Mouse (Mus musculus): ENCODE results near the gene Lrch2. TPM values are rescaled to one million over a fixed set of nuclear protein-coding genes. Genes with fewer than 3 reads are reported as not detected.
"Not testable (repeated sequence)": the region's sequence is repeated elsewhere in the genome, so short reads cannot be mapped to it uniquely, and the experiment has no call there.

The Lrch2 gene
- not detected in 2 replicates for polyA plus RNA-seq (2012)

- no peak for TF ChIP-seq GATA1 (IDR thresholded peaks at IDR 0.05; ENCODE audit: low read length)
Observed at GRCm38 (mm10) chrX:147553421-147554201, at the start of gene Lrch2. Gene Lrch2, minus strand, starts transcription at chrX:147554081.

DNA sequence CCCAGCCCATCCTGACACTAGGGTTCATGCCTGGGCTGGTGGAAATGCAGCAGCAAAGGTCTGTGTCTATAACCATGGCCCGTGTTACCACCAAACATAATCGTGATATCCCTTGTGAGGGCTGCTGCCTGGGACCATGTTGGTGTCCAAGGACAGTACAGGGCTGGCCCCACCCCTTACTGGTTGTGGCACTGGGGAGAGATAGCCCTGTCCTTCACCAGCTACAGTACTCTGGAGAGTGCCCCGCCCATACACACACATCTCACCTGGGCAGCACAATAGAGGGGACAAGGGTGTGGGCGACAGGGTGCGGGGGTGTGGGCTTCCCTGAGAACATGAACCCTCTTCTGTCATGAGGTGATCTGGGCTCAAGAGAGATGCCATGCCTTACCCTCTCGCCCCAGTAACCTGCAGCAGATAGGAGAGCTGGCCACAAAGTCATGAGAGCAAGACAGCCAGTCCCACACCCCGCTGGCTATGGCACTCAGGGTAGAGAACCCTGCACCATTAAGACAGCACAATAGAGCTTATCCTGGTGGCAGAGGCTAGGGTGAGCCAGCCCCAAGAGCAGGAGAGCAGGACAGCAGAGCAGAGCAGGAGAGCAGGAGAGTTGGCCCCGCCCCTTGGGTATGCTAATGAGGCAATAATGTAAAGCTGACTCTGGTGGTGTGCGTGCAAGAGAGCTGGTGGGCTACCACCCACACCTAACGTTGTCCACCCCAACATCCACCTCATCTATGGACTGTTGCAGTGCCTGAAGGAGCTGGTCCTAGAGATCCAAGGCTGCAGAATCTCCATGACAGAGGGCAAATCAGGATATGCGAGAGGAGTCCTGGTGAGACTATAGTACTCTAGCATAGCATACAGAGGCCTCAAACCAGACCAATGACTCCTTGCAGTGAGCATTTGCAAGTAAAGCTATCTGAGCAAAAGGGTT lies 12.7 kb downstream of the Lrch2 start:
- TF ChIP-seq GATA1 (IDR thresholded peaks at IDR 0.05; ENCODE audit: low read length): no peak

DNA sequence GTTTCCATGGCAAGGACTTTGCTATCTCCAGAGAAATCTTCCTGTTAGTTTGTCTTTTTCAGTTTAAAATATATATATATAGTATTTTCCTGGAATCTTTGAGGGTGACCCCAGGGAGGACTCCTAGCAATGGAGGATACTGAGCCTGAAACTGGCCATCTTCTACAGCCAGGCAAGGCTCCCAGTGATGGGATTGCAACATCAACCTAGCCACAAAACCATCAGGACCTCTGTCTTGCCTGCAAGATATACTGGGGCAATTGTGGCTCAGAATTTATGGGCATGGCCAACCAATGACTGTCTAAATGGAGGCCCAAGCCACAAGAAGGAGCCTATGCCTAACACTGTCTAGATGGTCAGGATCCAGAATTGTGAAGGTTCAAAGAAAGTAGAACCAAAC lies 15.5 kb downstream of the Lrch2 start:
- no peak for TF ChIP-seq GATA1 (IDR thresholded peaks at IDR 0.05; ENCODE audit: low read length)

DNA sequence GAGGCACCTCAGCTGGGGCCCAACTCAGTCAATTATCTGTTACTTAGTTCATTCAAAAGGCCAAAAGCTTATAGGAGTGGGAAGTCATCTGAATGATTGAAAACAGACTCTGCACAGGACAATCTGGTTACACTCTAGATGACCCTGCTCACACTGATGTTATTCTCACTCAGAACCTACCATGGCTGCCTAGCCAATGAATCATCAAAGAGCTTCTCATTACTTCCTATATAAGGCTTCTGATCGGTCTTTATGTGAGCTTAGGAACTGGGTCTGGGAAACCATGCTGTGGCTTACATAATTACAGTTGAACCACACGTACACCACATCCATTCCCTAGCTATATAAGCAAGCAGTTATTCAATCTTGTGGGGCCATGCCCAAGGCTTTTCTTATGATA lies 18.3 kb downstream of the Lrch2 start:
- TF ChIP-seq GATA1 (IDR thresholded peaks at IDR 0.05; ENCODE audit: low read length): no peak

- TF ChIP-seq GATA1 (IDR thresholded peaks at IDR 0.05; ENCODE audit: low read length): no peak
Observed at GRCm38 (mm10) chrX:147531675-147532074, 22.2 kb downstream of the Lrch2 start.

DNA sequence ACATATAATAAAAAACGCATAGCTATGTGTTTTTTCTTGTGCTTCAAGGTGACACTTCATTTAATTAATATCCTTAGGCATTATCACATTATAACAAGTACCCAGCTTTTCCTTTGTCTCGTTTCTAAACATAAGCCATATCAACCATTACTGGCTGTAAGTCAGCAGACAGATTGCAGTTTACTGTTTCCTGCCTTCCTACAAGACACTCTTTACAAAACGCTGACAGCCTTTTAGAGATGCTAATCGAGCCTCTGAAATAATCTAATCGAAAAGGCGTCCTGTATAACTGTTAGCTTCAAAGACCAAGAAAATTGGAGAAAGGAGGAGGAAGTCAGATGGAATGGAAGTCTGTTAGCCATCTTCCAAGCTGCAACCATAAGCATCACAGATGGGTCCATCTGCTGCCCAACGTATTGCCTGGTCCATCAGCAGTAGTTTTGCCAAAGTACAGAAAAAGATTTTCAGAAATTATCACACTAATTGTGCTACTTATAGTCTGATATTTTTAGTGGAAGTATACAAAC lies 26.2 kb downstream of the Lrch2 start:
- no peak for TF ChIP-seq GATA1 (IDR thresholded peaks at IDR 0.05; ENCODE audit: low read length)

GRCm38 (mm10) chrX:147489551-147489950 lies 64.3 kb downstream of the Lrch2 start:
- no peak for TF ChIP-seq GATA1 (IDR thresholded peaks at IDR 0.05; ENCODE audit: low read length)

DNA sequence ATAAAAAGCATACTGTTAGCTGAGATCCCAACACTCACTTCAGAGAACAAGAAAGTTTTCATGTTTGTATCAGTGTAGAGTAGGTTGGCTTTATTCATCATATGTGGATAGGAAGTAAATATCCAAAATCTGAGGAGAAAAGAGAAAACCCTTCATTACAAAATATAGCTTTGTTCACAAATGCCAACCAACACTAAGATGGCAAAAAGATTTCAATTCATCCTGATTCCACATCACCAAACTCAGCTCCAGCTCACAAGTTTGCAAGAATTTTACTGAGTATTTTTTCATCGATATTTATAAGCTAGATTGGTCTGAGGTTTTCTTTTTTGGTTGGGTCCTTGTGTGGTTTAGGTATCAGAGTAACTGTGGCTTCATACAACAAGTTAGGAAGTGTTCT lies 100.3 kb downstream of the Lrch2 start, which contains the start of gene Vmn1r239-ps:
TSS of gene Vmn1r239-ps (minus strand) at position 101 of the 400 bp plus-strand sequence.
- not testable (repeated sequence) for TF ChIP-seq GATA1 (IDR thresholded peaks at IDR 0.05; ENCODE audit: low read length)

DNA sequence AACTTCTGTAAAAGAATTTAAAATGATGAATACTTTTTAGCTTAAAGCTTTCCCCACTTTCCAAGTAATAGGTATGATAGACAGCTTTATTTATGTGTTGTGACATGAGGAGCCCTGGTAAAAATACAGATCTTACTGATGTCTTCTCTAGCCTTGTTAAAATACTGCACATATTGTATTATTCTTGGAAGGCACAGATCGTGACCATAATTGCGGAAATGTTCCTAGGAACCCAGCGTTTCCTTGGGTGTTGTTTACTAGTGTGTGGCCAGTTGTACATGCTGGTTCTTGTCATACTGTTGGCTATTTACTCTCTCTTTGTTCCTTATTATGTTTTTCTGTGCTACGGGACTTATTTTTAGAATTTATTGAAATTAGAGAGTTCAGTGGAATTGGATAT lies 110.5 kb downstream of the Lrch2 start:
- TF ChIP-seq GATA1 (IDR thresholded peaks at IDR 0.05; ENCODE audit: low read length): no peak

- TF ChIP-seq GATA1 (IDR thresholded peaks at IDR 0.05; ENCODE audit: low read length): no peak
Observed at GRCm38 (mm10) chrX:147435400-147435799, 118.5 kb downstream of the Lrch2 start.

DNA sequence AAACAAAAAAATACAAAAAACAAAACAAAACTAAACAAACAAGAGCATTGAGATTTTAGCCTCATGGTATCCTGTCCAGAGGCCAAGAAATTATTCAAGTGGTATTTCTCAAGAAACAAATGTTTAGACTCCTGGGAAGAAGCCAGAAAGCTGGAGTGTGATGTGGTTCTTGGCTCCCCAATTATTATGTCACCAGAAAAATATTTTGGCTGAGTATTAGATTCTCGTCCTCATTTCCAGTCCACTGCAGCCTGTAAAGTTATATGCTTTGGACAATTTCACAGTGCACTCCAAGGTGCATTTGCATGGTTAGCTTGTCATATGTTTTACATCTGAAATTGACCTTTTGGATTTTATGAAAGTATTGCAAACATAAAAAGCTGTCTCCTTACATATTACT lies 124.1 kb downstream of the Lrch2 start:
- TF ChIP-seq GATA1 (IDR thresholded peaks at IDR 0.05; ENCODE audit: low read length): no peak

DNA sequence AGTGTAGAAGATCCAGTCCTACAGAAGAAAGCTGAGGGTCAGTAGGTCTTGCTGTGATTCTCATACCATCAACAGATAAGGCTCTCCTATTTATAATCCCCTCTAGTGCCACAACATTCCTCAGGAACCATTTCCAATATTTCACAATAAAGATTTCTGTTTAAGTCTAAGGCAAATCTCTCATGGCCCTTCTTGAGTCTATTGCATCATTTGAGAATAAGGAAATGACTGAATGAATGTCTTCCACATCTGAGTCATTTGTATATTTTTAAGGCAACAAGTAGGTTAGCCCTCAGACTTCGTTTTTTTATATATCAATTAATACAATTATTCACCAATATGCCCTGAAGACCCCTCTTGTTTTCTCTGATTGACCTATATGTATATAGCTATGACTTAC lies 124.8 kb downstream of the Lrch2 start, which contains the start of gene Il13ra2:
TSS of gene Il13ra2 (minus strand) at position 64 of the 400 bp plus-strand sequence.
- TF ChIP-seq GATA1 (IDR thresholded peaks at IDR 0.05; ENCODE audit: low read length): no peak

Other genes with a start within 250 kb of the Lrch2 start
- not detected in 2 replicates for gene Il13ra2, start 124.9 kb downstream of the Lrch2 start, polyA plus RNA-seq (2012)
- gene Vmn1r239-ps, start 100.4 kb downstream of the Lrch2 start, polyA plus RNA-seq (2012): not detected in 2 replicates
- gene Gm15128, start 211.9 kb upstream of the Lrch2 start, polyA plus RNA-seq (2012): not detected in 2 replicates

Measured in G1E-ER4 (cell line).